Mouse (Mus musculus) embryonic facial prominence, embryonic 11.5 days (tissue): ENCODE measurements at regions not wholly inside any gene's neighbourhood (a gene's known extent, or its start where the extent isn't known, plus 50 kb on each side); places are given as distances from the start of the nearest gene placed in this dataset.

Source experiments
- ATAC-seq: fragments of 200-750 bp; cut with Nextera tagmentation; replicated peaks from 2 replicates; pipeline ENCODE4 v1.8.0; 2017; ENCODE audit warnings: low read depth; ENCODE audit not compliant: insufficient number of reproducible peaks, low FRiP score, low TSS enrichment
- DNase-seq: peaks from one replicate; pipeline ENCODE4 v3.0.0-alpha.2; 2015; ENCODE audit warnings: low spot score
- H3K27ac ChIP-seq: fragments of 300-500 bp; sonication (generic); replicated peaks from 2 replicates; pipeline ENCODE4 v1.5.1; 2014; ENCODE audit warnings: mild to moderate bottlenecking, low read depth, low read length, control low read depth
- H3K27me3 ChIP-seq: fragments of 300-500 bp; sonication (generic); 2 replicates; pipeline ENCODE4 v1.6.1; 2014; ENCODE audit warnings: mild to moderate bottlenecking, low read length, moderate library complexity, mixed read lengths; ENCODE audit not compliant: control insufficient read depth, insufficient read depth
- H3K36me3 ChIP-seq: fragments of 300-500 bp; sonication (generic); replicated peaks from 2 replicates; pipeline ENCODE4 v1.6.1; 2014; ENCODE audit warnings: low read depth, mild to moderate bottlenecking, low read length, moderate library complexity, mixed read lengths; ENCODE audit not compliant: control insufficient read depth, insufficient read depth
- H3K4me1 ChIP-seq: fragments of 300-500 bp; sonication (generic); 2 replicates; pipeline ENCODE4 v1.6.1; 2014; ENCODE audit warnings: low read length, mixed read lengths; ENCODE audit not compliant: control insufficient read depth, insufficient read depth
- H3K4me2 ChIP-seq: fragments of 300-500 bp; sonication (generic); 2 replicates; pipeline ENCODE4 v1.6.1; 2014; ENCODE audit warnings: low read depth, mild to moderate bottlenecking, control low read depth, low read length, moderate library complexity
- H3K4me3 ChIP-seq: fragments of 300-500 bp; sonication (generic); 2 replicates; pipeline ENCODE4 v1.5.1; 2014; ENCODE audit warnings: low read depth, low read length, control low read depth
- H3K9ac ChIP-seq: fragments of 300-500 bp; sonication (generic); replicated peaks from 2 replicates; pipeline ENCODE4 v1.6.1; 2014; ENCODE audit warnings: mild to moderate bottlenecking, control low read depth, low read length
- H3K9me3 ChIP-seq: fragments of 300-500 bp; sonication (generic); replicated peaks from 2 replicates; pipeline ENCODE4 v1.6.1; 2016; ENCODE audit warnings: mild to moderate bottlenecking, low read length, inconsistent platforms, mixed read lengths; ENCODE audit not compliant: control insufficient read depth
- WGBS: fragments of 180-500 bp; shearing (Covaris S2); extraction: QIAGEN DNeasy Blood & Tissue Kit; methylation state at CpG from one replicate; pipeline ENCODE4 v1.1.7; 2014; 5-methylcytosine and 5-hydroxymethylcytosine counted together

DNA sequence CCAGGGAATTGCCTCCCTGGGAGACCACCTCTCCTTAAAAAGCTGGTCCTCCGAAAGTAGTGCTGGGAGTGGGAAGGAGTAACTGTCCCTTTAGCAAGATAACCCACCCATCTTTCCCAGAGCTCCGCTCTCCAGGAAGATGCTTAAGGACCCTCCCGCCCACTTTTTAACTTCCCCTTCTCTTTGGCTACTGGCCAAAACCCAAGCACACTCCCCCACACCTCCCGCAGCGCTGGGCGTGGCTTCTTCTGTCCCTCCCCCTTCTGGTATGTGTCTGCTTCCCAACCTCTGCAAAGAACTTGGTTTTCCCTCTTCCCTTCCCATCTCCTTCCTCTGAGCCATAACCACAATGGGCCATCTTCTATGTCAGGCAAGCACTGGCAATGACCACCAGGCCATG lies 85.4 kb downstream of the Rpap3 start:
- Histone ChIP-seq H3K4me1 (no peaks in the 10 kb centered on the region), H3K4me3 (no peak overlapping the region), H3K36me3 (no peaks in the 10 kb centered on the region), H3K4me2 (no peak overlapping the region), H3K27ac (no peak overlapping the region), H3K9me3 (no peaks in the 10 kb centered on the region), H3K9ac (no peak overlapping the region), H3K27me3 (no peaks in the 10 kb centered on the region)
- 69% methylated on average over 6 of the region's 6 CpGs for whole genome bisulfite sequencing
- DNase-seq (no peak), ATAC-seq (no peak)

DNA sequence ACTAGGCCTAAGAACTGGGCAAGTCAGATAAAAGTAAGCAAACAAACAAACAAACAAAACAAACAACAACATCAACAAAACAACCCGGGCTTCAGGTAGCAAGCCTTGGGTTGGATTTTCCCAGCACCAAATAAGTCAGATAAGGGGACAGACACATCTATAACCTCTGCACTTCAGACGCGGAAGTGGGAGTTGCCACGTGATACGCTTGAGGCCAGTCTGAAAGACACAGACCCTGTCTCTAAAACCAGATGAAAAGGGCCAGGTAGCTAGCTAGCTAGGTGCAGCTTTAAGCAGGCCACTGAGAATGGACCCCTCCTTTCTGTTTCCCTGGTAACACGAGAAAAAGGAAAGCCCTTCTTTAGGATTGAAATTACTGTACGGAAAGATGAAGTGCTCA lies 85.9 kb downstream of the Rpap3 start:
- no peak for ATAC-seq
- no peaks in the 10 kb centered on the region for H3K4me1 ChIP-seq
- no peak overlapping the region for H3K9ac ChIP-seq
- 92% methylated on average over 7 of the region's 7 CpGs for WGBS
- no peaks in the 10 kb centered on the region for H3K36me3 ChIP-seq
- H3K27ac ChIP-seq: no peak overlapping the region
- H3K4me2 ChIP-seq: no peak overlapping the region
- H3K9me3 ChIP-seq: no peaks in the 10 kb centered on the region
- no peaks in the 10 kb centered on the region for H3K27me3 ChIP-seq
- no peak for DNase-seq
- H3K4me3 ChIP-seq: no peak overlapping the region

DNA sequence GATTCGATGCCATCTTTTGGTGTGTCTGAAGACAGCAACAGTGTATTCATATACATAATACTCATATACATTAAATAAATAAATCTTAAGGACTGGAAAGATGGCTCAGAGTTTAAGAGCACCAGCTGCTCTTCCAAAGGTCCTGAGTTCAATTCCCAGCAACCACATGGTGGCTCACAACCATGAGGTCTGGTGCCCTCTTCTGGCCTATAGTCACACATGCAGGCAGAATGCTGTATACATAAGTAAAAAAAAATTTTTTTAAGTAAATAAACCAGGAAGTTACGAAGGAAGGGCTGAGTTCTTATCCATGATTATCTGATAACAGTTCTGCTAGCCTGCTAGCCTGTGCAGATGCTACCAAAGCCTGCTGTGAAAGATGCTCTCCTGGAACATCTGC lies 93.3 kb downstream of the Rpap3 start:
- Histone ChIP-seq H3K9me3 (no peaks in the 10 kb centered on the region), H3K4me1 (no peaks in the 10 kb centered on the region), H3K27ac (no peak overlapping the region), H3K4me3 (no peak overlapping the region), H3K36me3 (no peaks in the 10 kb centered on the region), H3K27me3 (no peaks in the 10 kb centered on the region), H3K4me2 (no peak overlapping the region), H3K9ac (no peak overlapping the region)
- ATAC-seq (no peak), DNase-seq (no peak)
- WGBS: 83% methylated on average over 2 of the region's 2 CpGs

DNA sequence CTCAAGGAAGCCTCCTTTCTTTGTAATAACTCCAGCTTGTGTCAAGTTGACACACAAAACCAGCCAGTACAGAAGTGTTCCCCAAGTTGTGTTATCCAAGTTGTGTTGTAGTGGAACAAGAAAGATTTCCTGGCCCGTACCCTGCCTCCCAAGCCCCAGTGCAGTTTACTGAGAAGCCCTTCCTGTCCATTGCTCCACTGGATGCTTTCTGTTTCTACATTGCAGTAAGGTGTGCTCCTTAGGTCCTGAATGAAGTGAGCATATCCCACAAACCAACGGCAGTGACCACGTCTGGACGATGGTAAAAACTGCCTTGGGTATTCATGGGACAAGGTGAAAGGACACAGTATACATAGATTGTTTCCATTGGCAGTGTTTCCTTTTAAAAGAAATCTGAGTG lies 94.9 kb downstream of the Rpap3 start:
- Histone ChIP-seq H3K27me3 (no peaks in the 10 kb centered on the region), H3K9ac (no peak overlapping the region), H3K36me3 (no peaks in the 10 kb centered on the region), H3K27ac (no peak overlapping the region), H3K4me2 (no peak overlapping the region), H3K9me3 (no peaks in the 10 kb centered on the region), H3K4me1 (no peaks in the 10 kb centered on the region; the same call in 1 of the 2 replicates), H3K4me3 (no peak overlapping the region)
- ATAC-seq: no peak
- no peak for DNase-seq
- WGBS: 75% methylated on average over 4 of the region's 4 CpGs

DNA sequence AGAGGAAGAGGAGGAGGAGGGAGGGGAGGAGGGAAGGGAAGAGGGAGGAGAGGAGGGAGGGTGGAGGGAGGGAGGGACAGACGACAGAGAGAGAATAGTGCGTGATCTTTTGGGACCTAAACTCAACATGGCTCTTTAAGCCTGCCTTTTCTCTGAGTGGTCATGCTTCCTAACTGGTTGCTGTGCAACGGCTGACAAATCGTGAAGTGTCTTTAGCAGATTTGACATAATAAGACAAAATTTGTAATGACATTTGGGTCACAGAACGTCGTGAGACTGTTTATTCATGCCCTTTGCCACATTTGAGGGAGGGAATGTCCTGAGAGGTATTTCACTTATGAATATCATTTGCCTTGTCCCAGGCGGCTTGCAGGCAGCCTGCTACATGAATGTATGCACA lies 96.1 kb downstream of the Rpap3 start:
- no peak for DNase-seq
- H3K9me3 ChIP-seq: no peaks in the 10 kb centered on the region
- H3K4me1 ChIP-seq: no peaks in the 10 kb centered on the region; the same call in 1 of the 2 replicates
- H3K27ac ChIP-seq: no peak overlapping the region
- no peak overlapping the region for H3K4me2 ChIP-seq
- no peak for ATAC-seq
- no peaks in the 10 kb centered on the region for H3K27me3 ChIP-seq
- H3K9ac ChIP-seq: no peak overlapping the region
- no peak overlapping the region for H3K4me3 ChIP-seq
- WGBS: 70% methylated on average over 7 of the region's 7 CpGs
- no peaks in the 10 kb centered on the region for H3K36me3 ChIP-seq

DNA sequence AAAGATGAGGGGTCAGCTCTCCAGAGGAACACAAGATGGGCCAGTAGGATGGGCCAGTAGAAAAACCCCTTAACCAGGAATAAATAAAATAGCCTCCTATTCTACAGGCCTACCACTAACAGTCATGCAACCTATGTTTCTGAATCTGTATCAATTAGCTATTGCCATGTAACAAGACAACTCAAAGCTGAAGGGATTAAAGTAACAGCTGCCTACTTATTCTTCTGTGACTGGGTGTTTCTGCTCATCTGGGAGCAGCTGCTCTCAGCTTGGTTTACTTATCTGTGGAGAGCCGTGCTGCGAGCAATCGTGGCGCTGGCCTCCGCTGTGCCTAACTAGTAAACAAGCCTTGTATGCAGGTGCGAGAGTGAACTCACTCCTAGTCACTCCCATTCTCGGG lies 97.0 kb downstream of the Rpap3 start:
- DNase-seq: no peak
- Histone ChIP-seq H3K27ac (no peak overlapping the region), H3K27me3 (no peaks in the 10 kb centered on the region), H3K4me1 (no peaks in the 10 kb centered on the region; the same call in 1 of the 2 replicates), H3K4me3 (no peak overlapping the region), H3K36me3 (no peaks in the 10 kb centered on the region), H3K9me3 (no peaks in the 10 kb centered on the region), H3K4me2 (no peak overlapping the region), H3K9ac (no peak overlapping the region)
- no peak for ATAC-seq
- WGBS: 87% methylated on average over 7 of the region's 7 CpGs

DNA sequence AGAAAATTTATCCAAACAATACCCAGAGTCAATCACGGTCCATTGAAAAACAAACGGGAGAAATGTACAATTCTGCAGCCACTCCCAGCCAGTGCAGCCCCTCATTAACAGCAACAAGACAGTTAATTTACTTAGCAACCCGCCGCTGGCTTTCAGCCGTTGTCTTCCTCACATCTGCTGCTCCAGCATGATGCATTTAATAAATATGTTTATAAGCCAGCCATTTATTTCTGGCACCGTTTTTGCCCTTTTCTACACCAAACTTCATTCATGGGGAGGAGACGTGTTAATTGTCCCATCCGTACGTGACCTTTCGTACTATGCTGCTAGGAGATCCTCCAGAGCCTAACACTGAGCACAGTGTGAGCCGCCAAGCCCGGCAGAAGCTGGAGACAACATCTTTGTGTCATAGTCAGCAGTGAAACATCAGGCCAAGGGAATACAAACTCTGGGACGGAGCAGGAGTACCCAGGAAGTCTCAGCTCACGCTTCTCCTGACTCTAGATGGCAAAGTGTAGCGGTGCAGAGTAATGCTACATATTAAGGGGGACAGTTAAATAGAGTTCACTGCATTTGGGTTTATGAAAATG lies 97.9 kb downstream of the Rpap3 start:
- 78% methylated on average over 15 of the region's 15 CpGs for WGBS
- H3K9ac ChIP-seq: no peak overlapping the region
- H3K27ac ChIP-seq: no peak overlapping the region
- no peak overlapping the region for H3K4me3 ChIP-seq
- H3K36me3 ChIP-seq: no peaks in the 10 kb centered on the region
- H3K27me3 ChIP-seq: no peaks in the 10 kb centered on the region
- no peaks in the 10 kb centered on the region for H3K9me3 ChIP-seq
- ATAC-seq (no peak), DNase-seq (no peak)
- no peaks in the 10 kb centered on the region; the same call in 1 of the 2 replicates for H3K4me1 ChIP-seq
- H3K4me2 ChIP-seq: no peak overlapping the region

DNA sequence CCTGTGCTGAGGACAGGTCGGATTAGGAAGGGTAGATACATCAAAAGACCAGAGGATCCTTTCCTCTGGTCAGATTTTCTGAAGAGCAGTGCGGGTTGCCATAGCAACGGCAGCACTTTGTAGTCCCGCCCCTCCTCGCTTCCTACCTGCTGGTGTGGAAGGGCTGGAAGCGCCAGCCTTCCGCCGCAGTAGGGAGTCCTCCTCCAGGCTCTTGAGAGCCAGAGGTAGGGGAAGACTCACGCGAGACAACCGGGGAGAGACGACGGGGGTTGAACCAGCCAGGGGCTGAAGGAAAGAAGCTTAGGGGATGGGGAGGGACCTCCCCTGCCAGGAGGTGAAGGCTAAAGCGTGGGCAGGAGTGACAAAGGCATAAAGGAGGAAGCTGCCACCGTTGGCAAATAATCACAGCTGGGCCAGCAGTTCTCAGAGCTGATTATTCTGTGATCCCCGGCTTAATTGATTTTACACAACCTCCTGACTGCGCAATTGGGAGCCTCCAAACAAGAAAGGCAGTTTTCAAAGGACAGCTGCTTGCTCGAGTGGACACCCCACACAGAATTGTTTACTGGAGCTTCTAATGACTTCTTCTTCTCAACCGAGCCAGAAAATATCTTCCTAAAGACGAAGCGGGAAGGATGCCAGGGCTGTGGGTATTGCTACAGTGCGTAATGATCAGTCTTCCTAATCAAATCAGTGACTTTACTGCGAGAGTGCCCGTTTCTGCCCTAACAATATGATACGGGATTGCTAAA lies 98.8 kb downstream of the Rpap3 start:
- Histone ChIP-seq H3K36me3 (no peaks in the 10 kb centered on the region), H3K4me2 (peak overlapping the region; percentile 62), H3K27me3 (no peaks in the 10 kb centered on the region), H3K4me3 (peak overlapping the region; percentile 30), H3K27ac (no peak overlapping the region), H3K9me3 (no peaks in the 10 kb centered on the region), H3K9ac (peak overlapping the region; percentile 54), H3K4me1 (no peaks in the 10 kb centered on the region; the same call in 1 of the 2 replicates)
- peak; percentile 79 for ATAC-seq
- peak; percentile 81 for DNase-seq
- whole genome bisulfite sequencing: 11% methylated on average over 25 of the region's 25 CpGs
